Mouse (Mus musculus): ENCODE measurements at regions not wholly inside any gene's neighbourhood (a gene's known extent, or its start where the extent isn't known, plus 50 kb on each side); places are given as distances from the start of the nearest gene placed in this dataset.

DNA sequence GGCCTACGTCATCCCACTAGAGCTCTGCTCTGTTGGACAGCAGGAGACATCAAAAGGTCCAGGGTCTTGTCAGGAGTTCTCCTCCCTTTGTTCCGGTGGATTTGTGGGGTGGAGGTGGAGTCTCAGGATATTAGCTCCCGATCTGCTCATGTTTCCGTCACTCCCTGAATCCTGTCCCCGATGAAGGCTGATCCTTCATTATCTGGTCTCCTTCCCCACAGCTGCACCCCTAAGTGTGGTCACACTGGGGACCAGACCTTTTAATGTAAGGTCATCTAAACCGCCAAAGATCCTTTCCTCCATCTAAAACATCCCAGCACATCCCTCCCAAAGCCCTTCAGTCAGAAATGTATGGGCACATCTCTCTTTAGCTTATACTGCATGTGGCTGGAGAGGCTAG lies 215.6 kb upstream of the Ccdc122 start:
- 78% methylated on average over 6 of the region's 6 CpGs for WGBS (ENCODE audit: insufficient replicate concordance)
- H3K9ac ChIP-seq (ENCODE audit: low read depth, low read length), result no peak overlapping the region
- no peaks in the 10 kb centered on the region for H3K27me3 ChIP-seq (ENCODE audit: control insufficient read depth, insufficient read depth, low read length)
- ATAC-seq (replicated peaks; ENCODE audit: insufficient number of reproducible peaks, low FRiP score, low TSS enrichment), result no peak
- H3K36me3 ChIP-seq (ENCODE audit: control insufficient read depth, insufficient read depth, low read length), result no peaks in the 10 kb centered on the region
- H3K9me3 ChIP-seq (replicated peaks; ENCODE audit: control insufficient read depth, low read length), result no peaks in the 10 kb centered on the region
- no peak overlapping the region for H3K27ac ChIP-seq (ENCODE audit: low read depth, low read length)
- no peak overlapping the region for H3K4me2 ChIP-seq
- no peak overlapping the region for H3K4me3 ChIP-seq (ENCODE audit: low read depth, low read length)
- peaks cover 35% of the 10 kb centered on the region for H3K4me1 ChIP-seq (ENCODE audit: control insufficient read depth, insufficient read depth, low read length)

DNA sequence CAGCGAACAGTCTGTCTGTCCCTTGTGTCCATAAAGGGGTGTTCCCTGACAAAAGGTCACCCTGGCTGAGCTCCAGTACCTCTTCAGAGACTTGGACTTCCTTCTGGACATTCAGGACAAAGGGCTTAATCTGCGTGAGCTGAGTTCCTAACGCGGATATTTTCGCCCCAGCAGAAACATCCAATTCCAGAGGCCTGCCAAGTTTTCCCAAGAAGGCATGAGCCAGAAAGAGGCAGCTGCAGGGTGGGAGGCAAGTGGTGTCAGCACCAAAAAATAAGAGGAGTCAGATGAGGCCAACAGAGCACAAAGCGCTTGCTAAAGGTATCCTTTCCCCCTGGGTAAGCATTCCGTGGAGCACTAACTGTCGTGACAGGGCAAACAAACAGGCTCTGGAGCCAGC lies 216.9 kb upstream of the Ccdc122 start:
- no peak for ATAC-seq (replicated peaks; ENCODE audit: insufficient number of reproducible peaks, low FRiP score, low TSS enrichment)

DNA sequence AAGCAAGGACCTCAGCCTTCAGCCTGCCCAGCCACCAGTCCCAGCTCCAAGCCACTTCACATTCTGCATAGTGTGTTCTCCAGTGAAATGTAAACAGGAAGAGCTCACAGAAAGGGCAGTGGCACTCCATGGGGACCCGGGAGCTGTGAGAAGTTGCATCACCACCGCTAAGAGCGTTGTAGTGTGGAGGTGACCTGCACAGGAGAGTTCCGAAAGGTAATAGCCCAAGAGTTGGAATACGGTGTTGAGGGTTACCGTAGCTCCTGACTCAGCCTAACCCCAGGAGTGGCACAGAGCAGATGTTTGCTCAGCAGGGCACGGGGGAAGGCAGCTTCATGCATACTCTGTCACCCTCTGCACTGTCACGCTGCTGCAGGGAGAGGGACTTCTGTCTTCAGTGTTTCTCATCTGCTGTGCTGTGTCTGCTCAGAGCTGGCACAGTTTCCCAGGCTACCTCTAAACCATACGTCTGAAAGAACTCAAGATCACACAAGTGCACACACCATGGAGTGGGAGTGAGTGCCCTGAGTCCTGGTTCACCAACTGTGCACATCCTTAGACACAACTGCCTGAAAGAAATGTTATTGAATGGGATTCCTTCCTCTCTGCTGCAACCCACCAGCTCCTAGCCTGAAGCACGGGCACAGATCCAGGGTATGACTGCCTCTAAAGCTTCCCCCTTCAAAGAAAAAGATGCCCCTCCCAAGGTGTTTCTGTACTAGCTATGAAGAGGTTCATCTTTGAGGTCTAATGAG lies 218.1 kb upstream of the Ccdc122 start:
- no peak for ATAC-seq (replicated peaks; ENCODE audit: insufficient number of reproducible peaks, low FRiP score, low TSS enrichment)
- no peak overlapping the region for H3K27ac ChIP-seq (ENCODE audit: low read depth, low read length)
- 48% methylated on average over 10 of the region's 10 CpGs for WGBS (ENCODE audit: insufficient replicate concordance)
- no peaks in the 10 kb centered on the region for H3K9me3 ChIP-seq (replicated peaks; ENCODE audit: control insufficient read depth, low read length)
- H3K27me3 ChIP-seq (ENCODE audit: control insufficient read depth, insufficient read depth, low read length), result no peaks in the 10 kb centered on the region
- no peaks in the 10 kb centered on the region for H3K36me3 ChIP-seq (ENCODE audit: control insufficient read depth, insufficient read depth, low read length)
- peaks cover 35% of the 10 kb centered on the region for H3K4me1 ChIP-seq (ENCODE audit: control insufficient read depth, insufficient read depth, low read length)
- H3K4me3 ChIP-seq (ENCODE audit: low read depth, low read length), result no peak overlapping the region
- H3K4me2 ChIP-seq, result no peak overlapping the region
- no peak overlapping the region for H3K9ac ChIP-seq (ENCODE audit: low read depth, low read length)

More for the DNA sequence above, 216.9 kb upstream of the Ccdc122 start:
- H3K27me3 ChIP-seq (ENCODE audit: control insufficient read depth, insufficient read depth, low read length), result no peaks in the 10 kb centered on the region
- peaks cover 35% of the 10 kb centered on the region for H3K4me1 ChIP-seq (ENCODE audit: control insufficient read depth, insufficient read depth, low read length)
- H3K36me3 ChIP-seq (ENCODE audit: control insufficient read depth, insufficient read depth, low read length), result no peaks in the 10 kb centered on the region
- no peak overlapping the region for H3K9ac ChIP-seq (ENCODE audit: low read depth, low read length)
- H3K27ac ChIP-seq (ENCODE audit: low read depth, low read length), result peak overlapping the region; percentile 12
- H3K4me3 ChIP-seq (ENCODE audit: low read depth, low read length), result no peak overlapping the region
- 27% methylated on average over 8 of the region's 8 CpGs for WGBS (ENCODE audit: insufficient replicate concordance)
- H3K9me3 ChIP-seq (replicated peaks; ENCODE audit: control insufficient read depth, low read length), result no peaks in the 10 kb centered on the region
- no peak overlapping the region for H3K4me2 ChIP-seq

DNA sequence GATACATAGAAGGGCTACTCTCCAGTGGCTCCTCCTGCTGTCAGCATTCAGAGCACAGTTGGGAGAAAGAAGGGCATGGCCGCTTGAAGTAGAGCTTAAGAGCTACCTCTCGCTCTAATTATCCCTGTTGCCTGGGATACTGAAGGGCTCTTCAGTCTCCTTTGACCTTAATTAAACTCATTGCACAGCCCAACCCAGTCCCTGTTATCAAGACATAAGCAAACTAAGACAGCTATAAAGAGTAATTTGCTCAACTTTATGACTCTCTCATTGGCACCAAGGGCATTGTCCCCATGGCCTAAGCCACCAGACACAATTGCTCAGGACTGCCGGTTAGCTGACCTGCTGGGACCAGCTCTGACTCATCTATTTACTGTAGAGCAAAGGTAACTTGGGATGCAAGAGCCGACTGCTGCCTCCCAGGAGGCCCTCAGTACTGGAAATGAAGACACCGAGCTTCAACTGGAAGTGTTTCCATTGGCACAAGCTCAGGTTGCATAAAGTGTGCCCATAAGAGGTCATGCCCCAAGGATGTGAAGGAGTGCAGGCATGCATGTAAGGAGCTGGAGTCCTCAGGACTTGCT lies 219.3 kb upstream of the Ccdc122 start:
- Histone ChIP-seq H3K4me2 (no peak overlapping the region), H3K9me3 (replicated peaks; ENCODE audit: control insufficient read depth, low read length) (no peaks in the 10 kb centered on the region), H3K4me1 (ENCODE audit: control insufficient read depth, insufficient read depth, low read length) (peaks cover 38% of the 10 kb centered on the region), H3K36me3 (ENCODE audit: control insufficient read depth, insufficient read depth, low read length) (no peaks in the 10 kb centered on the region), H3K4me3 (ENCODE audit: low read depth, low read length) (no peak overlapping the region), H3K27me3 (ENCODE audit: control insufficient read depth, insufficient read depth, low read length) (no peaks in the 10 kb centered on the region), H3K27ac (ENCODE audit: low read depth, low read length) (no peak overlapping the region), H3K9ac (ENCODE audit: low read depth, low read length) (no peak overlapping the region)
- no peak for ATAC-seq (replicated peaks; ENCODE audit: insufficient number of reproducible peaks, low FRiP score, low TSS enrichment)
- 73% methylated on average over 5 of the region's 5 CpGs for WGBS (ENCODE audit: insufficient replicate concordance)

DNA sequence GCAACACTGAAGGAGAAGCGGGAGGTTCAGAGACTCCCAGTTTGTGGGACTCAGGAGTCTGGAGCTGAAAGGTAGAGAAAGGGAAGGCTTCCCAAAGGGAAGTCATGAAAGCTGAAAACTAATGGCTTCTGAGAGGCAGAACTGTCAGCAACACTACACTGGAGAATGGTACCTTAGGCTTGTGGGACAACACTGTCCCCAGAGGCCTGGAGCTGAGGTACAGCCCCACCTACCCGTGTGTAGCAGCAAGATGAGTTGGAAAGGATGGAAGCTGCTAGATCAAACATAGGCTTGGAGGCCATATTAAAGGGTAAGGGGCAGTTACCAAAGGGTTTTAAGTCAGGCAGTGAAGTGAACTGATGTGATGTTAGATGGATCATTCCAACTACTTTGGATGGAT lies 219.9 kb upstream of the Ccdc122 start:
- Histone ChIP-seq H3K9me3 (replicated peaks; ENCODE audit: control insufficient read depth, low read length) (no peaks in the 10 kb centered on the region), H3K4me3 (ENCODE audit: low read depth, low read length) (no peak overlapping the region), H3K27me3 (ENCODE audit: control insufficient read depth, insufficient read depth, low read length) (no peaks in the 10 kb centered on the region), H3K9ac (ENCODE audit: low read depth, low read length) (no peak overlapping the region), H3K4me1 (ENCODE audit: control insufficient read depth, insufficient read depth, low read length) (peaks cover 39% of the 10 kb centered on the region), H3K27ac (ENCODE audit: low read depth, low read length) (no peak overlapping the region), H3K4me2 (no peak overlapping the region), H3K36me3 (ENCODE audit: control insufficient read depth, insufficient read depth, low read length) (no peaks in the 10 kb centered on the region)
- WGBS (ENCODE audit: insufficient replicate concordance), result 75% methylated on average over 2 of the region's 2 CpGs
- no peak for ATAC-seq (replicated peaks; ENCODE audit: insufficient number of reproducible peaks, low FRiP score, low TSS enrichment)

DNA sequence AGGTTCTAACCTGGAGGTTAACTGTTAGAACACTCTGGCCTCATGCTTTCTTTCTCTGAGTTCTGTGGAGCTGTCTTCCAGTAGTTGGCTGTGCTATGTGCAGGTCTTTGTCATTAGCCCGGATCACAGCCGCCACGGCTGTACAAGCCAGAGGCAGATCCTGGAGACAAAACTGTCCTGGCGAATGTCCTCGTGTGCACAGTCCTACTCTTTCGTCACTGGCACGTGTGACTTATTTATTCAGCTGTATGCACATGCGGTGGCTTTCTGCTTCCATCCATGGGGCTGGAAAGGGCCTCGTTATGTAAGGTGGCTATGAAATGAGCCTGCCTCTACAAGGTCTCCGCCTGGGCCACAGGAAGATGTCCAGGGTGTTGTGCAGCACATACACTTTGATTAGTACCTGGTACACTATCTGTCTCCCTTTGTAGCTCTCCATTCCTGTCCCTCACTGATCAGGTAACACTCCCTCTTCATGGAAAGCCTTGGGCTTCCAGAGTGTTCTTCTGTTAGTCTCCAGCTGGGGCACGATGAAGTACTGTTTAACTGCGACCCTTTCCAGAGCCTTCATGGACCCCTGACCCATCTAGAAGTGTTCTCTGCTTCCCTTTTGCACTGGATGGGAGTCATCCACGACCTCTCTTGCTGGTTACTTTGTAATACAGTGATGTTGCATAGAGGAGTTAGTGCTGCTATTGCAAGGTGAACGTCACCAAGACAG lies 224.3 kb upstream of the Ccdc122 start:
- 49% methylated on average over 14 of the region's 14 CpGs for WGBS (ENCODE audit: insufficient replicate concordance)
- Histone ChIP-seq H3K4me3 (ENCODE audit: low read depth, low read length) (no peak overlapping the region), H3K4me2 (no peak overlapping the region), H3K36me3 (ENCODE audit: control insufficient read depth, insufficient read depth, low read length) (no peaks in the 10 kb centered on the region), H3K9me3 (replicated peaks; ENCODE audit: control insufficient read depth, low read length) (no peaks in the 10 kb centered on the region), H3K9ac (ENCODE audit: low read depth, low read length) (no peak overlapping the region), H3K27me3 (ENCODE audit: control insufficient read depth, insufficient read depth, low read length) (no peaks in the 10 kb centered on the region), H3K4me1 (ENCODE audit: control insufficient read depth, insufficient read depth, low read length) (peaks cover 11% of the 10 kb centered on the region), H3K27ac (ENCODE audit: low read depth, low read length) (peak overlapping the region; percentile 31; the same call in 1 of the 2 replicates)
- ATAC-seq (replicated peaks; ENCODE audit: insufficient number of reproducible peaks, low FRiP score, low TSS enrichment), result no peak

DNA sequence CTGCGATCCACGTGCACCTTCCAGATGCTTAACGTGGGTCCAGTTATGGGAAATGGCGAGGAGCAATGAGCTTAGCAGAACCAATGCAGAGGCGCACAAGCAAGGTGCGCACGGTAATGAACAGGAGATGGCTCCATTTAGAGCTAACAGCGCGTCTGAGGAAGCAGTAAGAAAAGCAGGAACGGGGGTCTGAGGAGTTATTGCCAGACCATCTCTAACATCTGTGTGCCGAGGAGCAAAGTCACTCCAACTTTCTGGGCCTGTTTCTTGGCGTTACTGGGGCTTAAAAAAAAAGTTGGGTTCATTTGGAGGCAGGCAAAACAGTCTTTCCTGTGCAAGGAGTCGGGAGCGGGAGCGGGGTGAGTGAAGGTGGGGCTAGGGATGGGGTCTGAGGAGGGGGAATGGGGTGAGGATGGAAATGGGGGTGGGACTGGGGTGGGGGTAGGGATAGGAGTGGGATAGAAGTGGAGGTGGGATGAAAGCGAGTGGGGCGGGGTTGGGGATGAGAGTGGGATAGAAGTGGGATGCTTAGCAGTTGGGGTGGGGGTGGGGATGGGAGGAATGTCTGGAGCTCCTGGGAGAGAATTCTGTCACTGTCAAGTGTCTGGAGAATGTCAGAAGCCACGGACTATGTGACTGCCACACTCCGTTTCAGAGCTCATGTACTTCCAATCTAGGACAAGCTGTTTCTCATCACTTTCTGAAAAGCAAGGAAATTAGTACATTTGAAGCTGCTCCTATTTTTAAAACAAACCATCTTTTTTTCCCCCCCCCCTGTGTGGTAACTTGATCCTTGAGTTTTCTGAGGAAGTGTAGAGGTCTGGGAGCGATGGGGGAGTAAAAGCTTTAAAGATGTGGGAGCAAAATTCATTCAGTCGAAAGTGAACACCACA lies 225.6 kb upstream of the Ccdc122 start:
- ATAC-seq (replicated peaks; ENCODE audit: insufficient number of reproducible peaks, low FRiP score, low TSS enrichment), result peak; percentile 61
- Histone ChIP-seq H3K4me2 (peak overlapping the region; percentile 53), H3K4me1 (ENCODE audit: control insufficient read depth, insufficient read depth, low read length) (peaks cover 11% of the 10 kb centered on the region), H3K27me3 (ENCODE audit: control insufficient read depth, insufficient read depth, low read length) (no peaks in the 10 kb centered on the region), H3K4me3 (ENCODE audit: low read depth, low read length) (no peak overlapping the region), H3K36me3 (ENCODE audit: control insufficient read depth, insufficient read depth, low read length) (no peaks in the 10 kb centered on the region), H3K9ac (ENCODE audit: low read depth, low read length) (0 out of 2 replicates have a peak overlapping the region, but pooled peaks have one; percentile 43), H3K9me3 (replicated peaks; ENCODE audit: control insufficient read depth, low read length) (no peaks in the 10 kb centered on the region), H3K27ac (ENCODE audit: low read depth, low read length) (peak overlapping the region; percentile 52)
- 15% methylated on average over 21 of the region's 21 CpGs for WGBS (ENCODE audit: insufficient replicate concordance)

DNA sequence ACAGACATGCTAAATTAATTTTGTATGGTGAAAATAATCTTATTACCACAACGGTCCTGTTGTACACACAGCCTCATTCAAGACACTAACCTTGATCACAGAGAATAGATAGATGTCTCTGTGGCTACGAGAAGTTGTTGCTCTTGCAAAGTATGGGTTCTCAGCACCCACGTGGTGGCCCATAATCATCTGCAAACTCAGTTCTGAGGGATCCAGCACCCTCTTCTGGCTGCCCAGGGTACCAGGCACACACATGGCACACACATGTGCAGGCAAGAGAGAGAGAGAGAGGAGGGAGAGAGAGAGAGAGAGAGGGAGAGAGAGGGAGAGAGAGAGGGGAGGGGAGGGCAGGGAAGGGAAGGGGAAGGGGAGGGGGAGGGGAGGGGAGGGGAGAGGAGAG lies 226.5 kb upstream of the Ccdc122 start:
- H3K4me1 ChIP-seq (ENCODE audit: control insufficient read depth, insufficient read depth, low read length), result peaks cover 16% of the 10 kb centered on the region
- H3K4me3 ChIP-seq (ENCODE audit: low read depth, low read length), result no peak overlapping the region
- no peaks in the 10 kb centered on the region for H3K27me3 ChIP-seq (ENCODE audit: control insufficient read depth, insufficient read depth, low read length)
- no peak overlapping the region for H3K4me2 ChIP-seq
- no peak overlapping the region for H3K27ac ChIP-seq (ENCODE audit: low read depth, low read length)
- H3K9me3 ChIP-seq (replicated peaks; ENCODE audit: control insufficient read depth, low read length), result no peaks in the 10 kb centered on the region
- no peak overlapping the region for H3K9ac ChIP-seq (ENCODE audit: low read depth, low read length)
- H3K36me3 ChIP-seq (ENCODE audit: control insufficient read depth, insufficient read depth, low read length), result no peaks in the 10 kb centered on the region
- 82% methylated on average over 3 of the region's 3 CpGs for WGBS (ENCODE audit: insufficient replicate concordance)
- no peak for ATAC-seq (replicated peaks; ENCODE audit: insufficient number of reproducible peaks, low FRiP score, low TSS enrichment)
